Mouse (Mus musculus) midbrain, postnatal 0 days (tissue): ENCODE results near the gene Sh3bgrl3. TPM values are rescaled to one million over a fixed set of nuclear protein-coding genes. Genes with fewer than 3 reads are reported as not detected.

Source experiments
- ATAC-seq: fragments of 200-750 bp; cut with Nextera tagmentation; 2 replicates; pipeline ENCODE4 v1.8.0; 2017; ENCODE audit warnings: moderate number of reproducible peaks, mild to moderate bottlenecking, moderate TSS enrichment, moderate library complexity; ENCODE audit not compliant: low FRiP score
- DNase-seq: peaks from one replicate; pipeline ENCODE4 v3.0.0-alpha.2; 2015; ENCODE audit warnings: low spot score
- H3K27ac ChIP-seq: fragments of 300-500 bp; sonication (generic); 2 replicates; pipeline ENCODE4 v1.5.1; 2014; ENCODE audit warnings: low read depth, mild to moderate bottlenecking, low read length, mixed read lengths
- H3K27me3 ChIP-seq: fragments of 300-500 bp; sonication (generic); 2 replicates; pipeline ENCODE4 v1.6.1; 2014; ENCODE audit warnings: low read length, control low read depth, mixed read lengths; ENCODE audit not compliant: insufficient read depth
- H3K36me3 ChIP-seq: fragments of 300-500 bp; sonication (generic); 2 replicates; pipeline ENCODE4 v1.6.1; 2014; ENCODE audit warnings: low read length, control low read depth, mixed read lengths; ENCODE audit not compliant: insufficient read depth
- H3K4me1 ChIP-seq: fragments of 300-500 bp; sonication (generic); 2 replicates; pipeline ENCODE4 v1.6.1; 2014; ENCODE audit warnings: mild to moderate bottlenecking, control low read depth, antibody characterized with exemption, low read length, mixed read lengths; ENCODE audit not compliant: insufficient read depth
- H3K4me2 ChIP-seq: fragments of 300-500 bp; sonication (generic); 2 replicates; pipeline ENCODE4 v1.6.1; 2014; ENCODE audit warnings: low read depth, mild to moderate bottlenecking, low read length, mixed read lengths; ENCODE audit not compliant: poor library complexity, severe bottlenecking
- H3K4me3 ChIP-seq: fragments of 300-500 bp; sonication (generic); 2 replicates; pipeline ENCODE4 v1.5.1; 2014; ENCODE audit warnings: low read depth, mild to moderate bottlenecking, low read length, moderate library complexity
- H3K9ac ChIP-seq: fragments of 300-500 bp; sonication (generic); replicated peaks from 2 replicates; pipeline ENCODE4 v1.6.1; 2014; ENCODE audit warnings: mild to moderate bottlenecking, low read length, moderate library complexity, mixed read lengths; ENCODE audit not compliant: poor library complexity, severe bottlenecking
- H3K9me3 ChIP-seq: fragments of 300-500 bp; sonication (generic); 2 replicates; pipeline ENCODE4 v1.6.1; 2016; ENCODE audit warnings: low read length, control low read depth
- CTCF ChIP-seq: IDR thresholded peaks from 2 replicates; pipeline ENCODE4 v1.5.1; 2016; ENCODE audit warnings: antibody characterized with exemption, mild to moderate bottlenecking
- WGBS: fragments of 180-500 bp; shearing (Covaris S2); extraction: QIAGEN DNeasy Blood & Tissue Kit; methylation state at CpG from one replicate; pipeline ENCODE4 v1.1.7; 2014; 5-methylcytosine and 5-hydroxymethylcytosine counted together
- polyA plus RNA-seq: library from polyadenylated mRNA; unstranded; fragments of >200 nt; fragmentation: Nextera tagmentation; extraction: Ambion mirVana; gene quantifications from 2 replicates; pipeline ENCODE4 v1.2.1, GENCODE M21; 2015
- total RNA-seq: library from RNA; depleted of rRNA; stranded (reverse); fragments of >200 nt; gene quantifications from 2 replicates; pipeline ENCODE4 v1.2.3, GENCODE M21; 2014

Sh3bgrl3 gene
- total and polyA plus RNA-seq, 2 experiments from 2014 or later: 224 to 565 TPM

DNA sequence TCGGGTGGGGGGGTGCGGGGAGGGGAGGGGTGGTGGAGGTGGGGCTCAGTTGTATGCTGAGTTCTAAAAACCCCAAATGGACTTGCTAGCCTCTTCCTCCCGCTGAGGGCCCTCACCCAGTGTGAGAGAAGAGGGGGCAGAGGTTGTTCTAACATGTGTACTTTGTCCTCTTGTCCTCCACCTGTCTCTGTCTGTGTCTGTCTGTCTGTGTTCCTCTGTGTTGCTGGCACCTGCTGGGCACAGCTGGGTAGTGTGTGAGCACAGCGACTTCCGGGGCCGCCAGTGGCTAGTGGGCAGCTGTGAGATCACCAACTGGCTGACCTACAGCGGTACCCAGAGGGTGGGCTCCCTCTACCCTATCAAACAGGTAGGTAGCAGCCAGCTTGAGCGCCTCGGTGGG is 39.6 kb downstream of the Sh3bgrl3 start:
- ATAC-seq (no peak), DNase-seq (no peak)
- H3K4me3 ChIP-seq: no peak overlapping the region
- no peaks in the 10 kb centered on the region for H3K9me3 ChIP-seq
- no peak overlapping the region for H3K9ac ChIP-seq
- H3K36me3 ChIP-seq: no peaks in the 10 kb centered on the region
- no peak overlapping the region for H3K4me2 ChIP-seq
- H3K4me1 ChIP-seq: no peaks in the 10 kb centered on the region
- no peaks in the 10 kb centered on the region for H3K27me3 ChIP-seq
- no peak overlapping the region for H3K27ac ChIP-seq
- WGBS: 79% methylated on average over 9 of the region's 9 CpGs
- TF ChIP-seq CTCF: no peak

DNA sequence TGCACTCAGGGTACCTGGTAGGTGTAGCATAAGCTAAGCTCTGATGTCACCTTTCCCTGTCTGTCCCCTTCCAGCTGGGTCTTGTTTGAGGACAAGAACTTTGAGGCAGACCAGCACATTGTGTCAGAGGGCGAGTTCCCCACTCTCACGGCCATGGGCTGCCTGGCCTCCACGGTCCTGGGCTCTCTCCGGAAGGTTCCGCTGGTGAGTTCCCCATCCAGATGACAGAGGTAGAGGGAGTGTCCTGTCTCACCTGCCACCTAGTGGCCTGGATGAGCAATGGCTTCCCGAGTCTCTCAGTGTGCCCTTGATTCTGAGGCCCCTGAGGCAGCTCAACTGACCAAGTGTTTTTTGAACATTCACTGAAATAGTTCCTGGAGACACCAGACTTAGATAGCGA is 41.2 kb downstream of the Sh3bgrl3 start:
- Histone ChIP-seq H3K36me3 (no peaks in the 10 kb centered on the region), H3K27ac (no peak overlapping the region), H3K4me2 (no peak overlapping the region), H3K4me3 (no peak overlapping the region), H3K4me1 (no peaks in the 10 kb centered on the region), H3K27me3 (no peaks in the 10 kb centered on the region), H3K9me3 (no peaks in the 10 kb centered on the region), H3K9ac (no peak overlapping the region)
- WGBS: 36% methylated on average over 7 of the region's 7 CpGs
- ATAC-seq (no peak; the same call in 1 of the 2 replicates), DNase-seq (peak; percentile 24)
- TF ChIP-seq CTCF: peak; percentile 74

DNA sequence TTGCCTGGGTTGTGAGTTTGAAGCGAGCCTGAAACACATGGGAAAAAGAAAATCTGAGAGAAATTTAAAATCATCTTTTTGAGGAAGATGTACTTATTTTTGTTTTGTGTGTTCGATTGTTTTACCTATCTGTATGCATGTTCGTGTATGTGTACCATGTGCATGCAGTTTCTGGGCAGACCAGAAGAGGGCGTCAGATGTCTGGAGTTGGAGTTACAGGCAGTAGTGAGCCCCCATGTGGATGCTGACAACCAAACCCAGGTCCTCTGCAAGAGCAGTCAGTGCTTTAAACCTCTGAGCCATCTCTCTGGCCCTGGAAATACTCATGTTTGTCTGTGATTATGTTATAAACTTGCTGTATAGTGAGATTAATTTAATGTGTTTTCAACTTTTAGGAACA is 43.6 kb downstream of the Sh3bgrl3 start:
- Histone ChIP-seq H3K4me1 (no peaks in the 10 kb centered on the region), H3K27me3 (no peaks in the 10 kb centered on the region), H3K27ac (no peak overlapping the region), H3K4me3 (no peak overlapping the region), H3K36me3 (no peaks in the 10 kb centered on the region), H3K9me3 (no peaks in the 10 kb centered on the region), H3K9ac (no peak overlapping the region), H3K4me2 (no peak overlapping the region)
- 87% methylated on average over 4 of the region's 4 CpGs for WGBS
- peak; percentile 42 for TF ChIP-seq CTCF
- ATAC-seq (no peak), DNase-seq (no peak)

DNA sequence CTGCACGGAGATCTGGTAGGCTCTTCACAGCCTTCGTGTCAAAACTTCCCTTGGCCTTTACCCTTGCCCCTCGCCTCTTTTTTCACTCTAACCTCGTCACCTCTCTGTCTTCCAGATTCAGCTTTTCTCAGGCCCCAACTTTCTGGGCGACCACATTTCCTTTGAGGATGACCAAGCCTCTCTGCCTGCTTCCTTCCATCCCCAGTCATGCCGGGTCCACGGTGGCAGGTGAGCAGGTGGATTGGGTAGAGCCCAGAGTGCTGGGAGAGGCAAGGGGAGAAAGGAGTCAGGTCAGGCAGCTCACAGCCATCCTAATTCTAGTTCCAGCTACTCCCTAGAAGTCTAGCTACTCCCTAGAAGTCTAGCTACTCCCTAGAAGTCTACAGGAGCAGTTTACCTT is 46.1 kb downstream of the Sh3bgrl3 start:
- no peak overlapping the region for H3K27ac ChIP-seq
- H3K36me3 ChIP-seq: no peaks in the 10 kb centered on the region
- no peak for DNase-seq
- peak overlapping the region; percentile 52 for H3K4me3 ChIP-seq
- no peaks in the 10 kb centered on the region for H3K9me3 ChIP-seq
- no peaks in the 10 kb centered on the region for H3K4me1 ChIP-seq
- H3K27me3 ChIP-seq: no peaks in the 10 kb centered on the region
- no peak for ATAC-seq
- whole genome bisulfite sequencing: 9% methylated on average over 7 of the region's 7 CpGs
- no peak for TF ChIP-seq CTCF
- H3K9ac ChIP-seq: peak overlapping the region; percentile 56; the same call in 1 of the 2 replicates
- H3K4me2 ChIP-seq: peak overlapping the region; percentile 82

DNA sequence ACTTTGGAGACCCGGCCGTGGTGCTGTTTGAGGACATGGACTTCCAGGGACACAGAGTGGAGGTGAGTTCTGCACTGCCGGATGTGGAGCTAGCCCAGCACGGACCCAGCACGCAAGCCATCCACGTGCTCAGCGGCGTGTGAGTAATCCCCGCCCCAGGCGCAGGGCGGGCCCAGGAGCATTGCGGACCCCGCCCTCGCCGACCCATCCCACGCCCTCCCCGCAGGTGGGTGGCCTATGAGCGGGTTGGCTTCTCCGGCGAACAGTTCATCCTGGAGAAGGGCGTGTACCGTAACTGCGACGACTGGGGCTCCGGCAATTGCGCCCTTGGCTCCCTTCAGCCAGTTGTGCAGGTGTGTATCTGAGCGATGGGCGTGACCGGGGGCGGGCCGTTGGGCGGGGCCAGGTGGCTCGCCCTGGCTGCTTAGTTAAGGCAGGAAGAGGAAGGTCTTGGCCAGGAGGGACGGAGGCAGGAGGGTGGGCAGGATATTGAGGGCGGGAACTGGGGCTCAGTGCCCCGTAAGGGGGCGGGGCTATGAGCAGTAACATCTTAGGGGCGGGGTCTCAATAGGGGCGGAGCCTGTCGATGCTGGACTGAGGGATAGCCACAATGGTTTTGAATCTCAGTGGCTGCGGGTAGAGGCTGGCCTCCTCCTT is 46.7 kb downstream of the Sh3bgrl3 start:
- no peaks in the 10 kb centered on the region for H3K4me1 ChIP-seq
- peak overlapping the region; percentile 52 for H3K4me3 ChIP-seq
- H3K27me3 ChIP-seq: no peaks in the 10 kb centered on the region
- under 1% methylated on average over 40 of the region's 41 CpGs for WGBS
- H3K36me3 ChIP-seq: no peaks in the 10 kb centered on the region
- ATAC-seq (peak; percentile 78), DNase-seq (peak; percentile 66)
- H3K9me3 ChIP-seq: no peaks in the 10 kb centered on the region
- peak overlapping the region; percentile 56 for H3K9ac ChIP-seq
- peak overlapping the region; percentile 82 for H3K4me2 ChIP-seq
- H3K27ac ChIP-seq: no peak overlapping the region
- TF ChIP-seq CTCF: no peak

DNA sequence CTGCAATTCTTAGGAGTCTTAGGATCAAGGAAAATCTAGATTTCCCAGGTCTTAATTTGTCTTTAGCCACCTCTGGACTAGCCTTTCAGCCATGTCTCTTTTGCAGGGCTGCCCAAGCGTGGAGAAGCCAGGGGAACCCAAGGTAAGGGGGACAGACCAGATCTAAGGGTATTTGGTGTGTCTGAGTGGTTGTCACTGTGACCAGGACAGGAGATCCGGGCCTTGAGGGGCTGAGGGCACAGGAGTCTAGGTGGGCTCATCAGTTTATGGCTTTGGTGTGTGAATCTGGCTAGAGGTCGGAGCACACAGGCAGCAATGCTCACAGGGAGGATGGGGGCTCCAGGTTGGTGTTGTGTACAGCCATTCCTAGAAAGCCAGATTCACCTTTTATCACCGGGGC is 47.9 kb downstream of the Sh3bgrl3 start:
- Histone ChIP-seq H3K36me3 (no peaks in the 10 kb centered on the region), H3K4me1 (no peaks in the 10 kb centered on the region), H3K9me3 (no peaks in the 10 kb centered on the region), H3K4me2 (no peak overlapping the region), H3K27ac (no peak overlapping the region), H3K27me3 (no peaks in the 10 kb centered on the region), H3K4me3 (no peak overlapping the region), H3K9ac (no peak overlapping the region)
- no peak for ATAC-seq
- DNase-seq: no peak
- WGBS: 83% methylated on average over 4 of the region's 4 CpGs
- TF ChIP-seq CTCF: no peak
